Mouse (Mus musculus) forebrain, postnatal 0 days (tissue): ENCODE results near the gene Tubb4a. TPM values are rescaled to one million over a fixed set of nuclear protein-coding genes. Genes with fewer than 3 reads are reported as not detected.
"Not testable (repeated sequence)": the region's sequence is repeated elsewhere in the genome, so short reads cannot be mapped to it uniquely, and the experiment has no call there.

ENCODE experiments used
- ATAC-seq: fragments of 200-750 bp; cut with Nextera tagmentation; 2 replicates; pipeline ENCODE4 v1.8.0; 2017; ENCODE audit warnings: mild to moderate bottlenecking, moderate library complexity
- DNase-seq: peaks from one replicate; pipeline ENCODE4 v3.0.0-alpha.2; 2015
- H3K27ac ChIP-seq: fragments of 300-500 bp; sonication (generic); 2 replicates; pipeline ENCODE4 v1.5.1; 2014; ENCODE audit warnings: low read depth, mild to moderate bottlenecking, antibody characterized with exemption, low read length, moderate library complexity, mixed read lengths
- H3K27me3 ChIP-seq: fragments of 300-500 bp; sonication (generic); 2 replicates; pipeline ENCODE4 v1.6.1; 2014; ENCODE audit warnings: mild to moderate bottlenecking, low read length, mixed read lengths; ENCODE audit not compliant: insufficient read depth
- H3K36me3 ChIP-seq: fragments of 300-500 bp; sonication (generic); 2 replicates; pipeline ENCODE4 v1.6.1; 2014; ENCODE audit warnings: mild to moderate bottlenecking, moderate library complexity; ENCODE audit not compliant: insufficient read depth
- H3K4me1 ChIP-seq: fragments of 300-500 bp; sonication (generic); 2 replicates; pipeline ENCODE4 v1.6.1; 2014; ENCODE audit warnings: antibody characterized with exemption; ENCODE audit not compliant: insufficient read depth
- H3K4me2 ChIP-seq: fragments of 300-500 bp; sonication (generic); 2 replicates; pipeline ENCODE4 v1.6.1; 2014; ENCODE audit warnings: low read depth, mild to moderate bottlenecking, moderate library complexity
- H3K4me3 ChIP-seq: fragments of 300-500 bp; sonication (generic); 2 replicates; pipeline ENCODE4 v1.5.1; 2014; ENCODE audit warnings: low read depth, low read length, mixed read lengths
- H3K9ac ChIP-seq: fragments of 300-500 bp; sonication (generic); 2 replicates; pipeline ENCODE4 v1.6.1; 2014; ENCODE audit warnings: mild to moderate bottlenecking
- H3K9me3 ChIP-seq: fragments of 300-500 bp; sonication (generic); 2 replicates; pipeline ENCODE4 v1.6.1; 2016; ENCODE audit warnings: low read length
- CTCF ChIP-seq: sonication (generic); IDR thresholded peaks from 2 replicates; pipeline ENCODE4 v1.5.1; 2016; ENCODE audit warnings: antibody characterized with exemption, control low read depth, low read depth
- WGBS: fragments of 180-500 bp; shearing (Covaris S2); extraction: QIAGEN DNeasy Blood & Tissue Kit; methylation state at CpG from one replicate; pipeline ENCODE4 v1.1.7; 2014; 5-methylcytosine and 5-hydroxymethylcytosine counted together
- polyA plus RNA-seq: library from polyadenylated mRNA; unstranded; fragments of >200 nt; fragmentation: Nextera tagmentation; extraction: Ambion mirVana; gene quantifications from 2 replicates; pipeline ENCODE4 v1.2.1, GENCODE M21; 2015
- total RNA-seq: library from RNA; depleted of rRNA; stranded (reverse); fragments of >200 nt; gene quantifications from 2 replicates; pipeline ENCODE4 v1.2.3, GENCODE M21; 2014; rRNA removed

The Tubb4a gene
- total RNA-seq, result 131 and 157 TPM in 2 replicates
- 453 and 500 TPM in 2 replicates for polyA plus RNA-seq

DNA sequence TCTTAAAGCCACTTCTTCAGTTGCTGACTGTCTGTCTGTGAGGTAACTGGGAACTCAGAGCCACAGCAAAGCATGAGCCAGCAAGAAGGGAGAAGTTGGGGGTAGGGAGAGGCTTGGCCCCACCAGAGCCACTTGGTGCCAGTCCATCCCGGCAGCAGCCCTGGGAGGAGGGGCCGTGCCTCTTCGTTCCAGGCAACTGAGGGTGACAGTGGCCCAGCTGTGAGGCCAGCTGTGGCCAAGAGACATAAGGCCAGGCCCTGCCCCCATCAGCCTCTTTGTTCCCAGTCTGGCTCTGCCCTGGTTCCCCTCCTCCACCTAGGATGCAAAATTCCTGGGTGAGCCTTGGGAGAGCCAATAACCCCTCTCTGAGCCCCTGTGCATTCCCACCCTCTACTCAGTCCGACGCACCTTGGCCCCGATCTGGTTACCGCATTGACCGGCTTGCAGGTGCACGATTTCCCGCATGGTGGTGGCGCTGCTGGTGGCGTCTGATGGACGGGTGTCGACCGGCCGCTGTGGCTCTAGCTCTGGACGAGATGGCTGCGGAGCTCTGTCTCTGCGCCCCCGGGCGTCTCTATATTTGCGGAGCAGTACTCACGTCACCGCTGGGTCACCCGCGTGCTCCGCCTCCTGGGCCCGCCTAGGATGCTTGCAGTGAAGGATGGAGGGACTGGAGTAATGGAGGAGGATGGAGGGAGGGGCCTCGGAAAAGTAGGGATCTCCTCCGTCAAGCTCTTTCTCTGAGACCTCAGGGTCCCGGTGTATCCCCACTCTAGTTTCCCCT, at the start of gene Tubb4a:
Gene Tubb4a (minus strand): TSS at position 734 of the 784 bp plus-strand sequence.
- DNase-seq (peak; percentile 91), ATAC-seq (peak; percentile 98)
- Histone ChIP-seq H3K27ac (peak within 1 kb of the TSS; percentile 87), H3K9ac (peak within 1 kb of the TSS; percentile 93), H3K4me2 (peak within 1 kb of the TSS; percentile 76), H3K4me3 (peak within 1 kb of the TSS; percentile 72), H3K9me3 (no peaks in the 10 kb centered on the region), H3K4me1 (peaks cover 6% of the 10 kb centered on the region; the same call in 1 of the 2 replicates), H3K27me3 (no peaks in the 10 kb centered on the region), H3K36me3 (peaks cover 16% of the 10 kb centered on the region)
- 1% methylated on average over 31 of the region's 31 CpGs for WGBS
- TF ChIP-seq CTCF, result peak; percentile 41

DNA sequence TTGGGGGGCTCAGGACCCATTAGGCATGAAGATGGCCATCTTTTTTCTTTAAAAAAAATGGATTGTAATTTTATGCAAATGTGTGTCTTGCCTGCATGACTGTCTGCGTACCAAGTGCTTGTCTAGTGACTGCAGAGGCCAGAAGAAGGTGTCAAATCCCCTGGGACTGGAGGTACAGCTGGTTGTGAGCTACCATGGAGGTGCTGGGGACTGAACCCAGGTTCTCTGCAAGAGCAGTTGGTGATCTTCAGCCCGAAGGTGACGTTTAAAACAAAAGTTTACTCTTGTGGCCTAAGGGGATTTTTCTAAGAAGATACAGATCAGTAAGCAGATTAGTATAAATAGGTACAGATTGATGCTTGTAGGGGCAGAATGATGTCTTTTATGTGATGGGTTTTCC, 48.1 kb upstream of the Tubb4a start:
- Histone ChIP-seq H3K36me3 (no peaks in the 10 kb centered on the region), H3K27me3 (no peaks in the 10 kb centered on the region), H3K4me3 (no peak overlapping the region), H3K4me2 (no peak overlapping the region), H3K27ac (no peak overlapping the region), H3K4me1 (no peaks in the 10 kb centered on the region), H3K9ac (no peak overlapping the region), H3K9me3 (no peaks in the 10 kb centered on the region)
- TF ChIP-seq CTCF, result no peak
- 76% methylated on average over 3 of the region's 3 CpGs for WGBS
- DNase-seq (no peak), ATAC-seq (no peak)

GRCm38 (mm10) chr17:57134693-57135092, 47.1 kb upstream of the Tubb4a start:
- H3K9me3 ChIP-seq, result no peaks in the 10 kb centered on the region
- no peak overlapping the region for H3K27ac ChIP-seq
- WGBS, result 90% methylated on average over 2 of the region's 2 CpGs
- H3K4me2 ChIP-seq, result no peak overlapping the region
- ATAC-seq (no peak), DNase-seq (no peak)
- H3K4me3 ChIP-seq, result no peak overlapping the region
- no peaks in the 10 kb centered on the region for H3K36me3 ChIP-seq
- H3K9ac ChIP-seq, result no peak overlapping the region
- TF ChIP-seq CTCF, result no peak
- no peaks in the 10 kb centered on the region for H3K4me1 ChIP-seq
- H3K27me3 ChIP-seq, result no peaks in the 10 kb centered on the region

DNA sequence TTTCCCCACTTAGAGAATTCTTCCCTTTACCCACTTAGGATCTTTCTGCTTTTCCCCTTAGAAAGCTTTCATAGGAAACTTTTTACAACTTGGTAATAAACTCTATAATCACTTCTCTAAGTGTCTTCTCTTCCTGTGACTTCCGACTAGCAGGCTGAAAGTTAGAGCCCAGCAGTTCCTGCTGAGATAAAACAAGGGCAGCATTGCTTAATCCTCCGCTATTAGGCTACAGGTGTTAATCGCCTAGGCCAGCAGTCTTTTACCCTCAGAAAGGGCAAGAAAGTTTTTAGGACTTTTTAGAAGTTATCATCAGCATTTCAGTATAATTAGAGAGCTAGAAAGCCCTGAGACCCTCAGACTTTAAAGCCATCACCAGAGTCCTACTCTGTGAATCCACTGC, 46.4 kb upstream of the Tubb4a start:
- 24% methylated on average over 3 of the region's 3 CpGs for WGBS
- H3K27me3 ChIP-seq, DNase-seq, H3K4me3 ChIP-seq, H3K27ac ChIP-seq, H3K36me3 ChIP-seq, ATAC-seq, H3K4me1 ChIP-seq, H3K4me2 ChIP-seq, H3K9ac ChIP-seq, H3K9me3 ChIP-seq: not testable (repeated sequence)

DNA sequence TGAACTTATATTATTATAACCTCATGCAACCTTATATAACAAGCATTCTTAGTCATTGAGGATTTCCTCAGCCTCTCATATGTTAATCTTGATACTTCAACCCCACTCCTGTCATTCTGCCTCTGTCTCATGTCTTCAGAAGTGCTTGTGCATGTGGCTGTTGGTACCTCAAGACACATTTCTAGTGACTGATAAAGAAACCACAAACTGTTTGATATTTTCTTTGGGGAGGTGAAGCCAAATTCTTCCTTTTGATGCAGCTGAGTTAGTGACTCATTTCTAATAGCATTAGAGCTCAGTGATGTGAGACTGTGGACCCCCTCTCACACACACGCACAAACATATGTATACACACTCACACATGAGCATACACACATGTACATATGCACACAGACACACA, 44.2 kb upstream of the Tubb4a start:
- Histone ChIP-seq H3K4me3 (no peak overlapping the region), H3K27me3 (no peaks in the 10 kb centered on the region), H3K9ac (no peak overlapping the region), H3K36me3 (no peaks in the 10 kb centered on the region), H3K9me3 (no peaks in the 10 kb centered on the region), H3K4me2 (no peak overlapping the region), H3K4me1 (no peaks in the 10 kb centered on the region), H3K27ac (no peak overlapping the region)
- WGBS, result 89% methylated on average over 1 of the region's 1 CpGs
- no peak for TF ChIP-seq CTCF
- ATAC-seq (no peak), DNase-seq (no peak)

DNA sequence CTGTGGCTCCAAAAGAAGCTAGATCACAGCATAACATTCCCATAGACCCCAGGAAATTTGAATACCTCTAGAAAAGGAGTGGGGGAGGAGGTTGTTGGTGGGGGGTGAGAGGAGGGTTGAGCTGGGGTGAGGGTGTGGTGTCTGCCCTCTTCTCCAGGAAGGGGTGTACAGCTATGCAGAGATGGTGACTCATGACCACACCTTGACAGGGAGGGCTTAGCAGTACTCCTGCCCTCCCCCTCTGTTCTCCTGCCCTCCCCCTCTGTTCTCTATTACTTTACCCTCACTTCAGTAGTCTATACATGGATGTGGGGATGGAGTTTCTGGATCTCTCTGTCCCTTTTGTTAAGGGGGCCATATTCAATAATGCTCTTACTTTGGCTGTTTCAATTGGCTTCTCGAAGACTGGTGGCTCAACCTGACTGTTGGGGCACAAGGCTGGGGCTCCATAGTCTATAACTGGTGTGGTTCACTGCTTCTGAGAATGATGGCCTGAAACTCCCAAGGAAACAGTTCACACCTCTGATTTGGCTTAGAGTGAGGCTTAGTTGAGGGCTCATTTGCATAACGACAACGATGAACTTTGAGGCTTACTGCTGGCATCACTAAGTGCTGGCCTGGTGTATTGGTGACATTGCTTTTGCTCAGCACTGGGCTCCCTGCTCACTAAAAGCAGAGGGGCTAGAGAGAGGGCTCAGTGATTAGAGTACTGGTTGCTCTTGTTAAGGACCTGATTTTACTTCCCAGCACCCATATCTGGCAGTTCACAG, 38.5 kb upstream of the Tubb4a start:
- WGBS, result 51% methylated on average over 3 of the region's 3 CpGs
- no peak for TF ChIP-seq CTCF

GRCm38 (mm10) chr17:57124792-57125191, 37.2 kb upstream of the Tubb4a start:
- Histone ChIP-seq H3K27ac (no peak overlapping the region), H3K4me2 (no peak overlapping the region), H3K36me3 (no peaks in the 10 kb centered on the region), H3K4me3 (no peak overlapping the region), H3K27me3 (no peaks in the 10 kb centered on the region), H3K4me1 (no peaks in the 10 kb centered on the region), H3K9ac (no peak overlapping the region), H3K9me3 (no peaks in the 10 kb centered on the region)
- DNase-seq, result no peak
- WGBS, result 90% methylated on average over 4 of the region's 4 CpGs
- no peak for TF ChIP-seq CTCF
- no peak for ATAC-seq

More for the DNA sequence above, 38.5 kb upstream of the Tubb4a start:
- Histone ChIP-seq H3K36me3 (no peaks in the 10 kb centered on the region), H3K4me2 (no peak overlapping the region), H3K9ac (no peak overlapping the region), H3K4me3 (no peak overlapping the region), H3K27ac (no peak overlapping the region), H3K27me3 (no peaks in the 10 kb centered on the region), H3K4me1 (no peaks in the 10 kb centered on the region), H3K9me3 (no peaks in the 10 kb centered on the region)
- DNase-seq (no peak), ATAC-seq (no peak)
